Mouse (Mus musculus) CH12.LX (cell line): ENCODE results near the gene Mslnl. TPM values are rescaled to one million over a fixed set of nuclear protein-coding genes. Genes with fewer than 3 reads are reported as not detected.
A peak's percentile ranks its signal among the peaks of the same experiment; 100 is the strongest.

ENCODE experiments used
- DNase-seq: peaks from one replicate; pipeline ENCODE4 v3.0.0-alpha.2; 2013; ENCODE audit errors: extremely low read depth
- H3K27ac ChIP-seq: 2 replicates; pipeline ENCODE4 v1.5.1; 2012; ENCODE audit warnings: low read depth, mild to moderate bottlenecking, control low read depth, moderate library complexity; ENCODE audit not compliant: insufficient read depth
- H3K27me3 ChIP-seq: replicated peaks from 2 replicates; pipeline ENCODE3; 2012; ENCODE audit warnings: inconsistent platforms
- H3K36me3 ChIP-seq, 2 experiments: replicated peaks in 1 of 2; 2 replicates each; pipeline versions ENCODE3 to v1.6.1; 2012; ENCODE audit warnings: inconsistent platforms in 1 of 2, low read length in 1 of 2, mild to moderate bottlenecking in 1 of 2, mixed read lengths in 1 of 2, moderate library complexity in 1 of 2; ENCODE audit not compliant: control insufficient read depth in 1 of 2, insufficient read depth in 1 of 2
- H3K4me1 ChIP-seq, 2 experiments: 2 replicates each; pipeline ENCODE4 v1.6.1; 2012; ENCODE audit warnings: inconsistent platforms in 1 of 2, moderate library complexity in 1 of 2; ENCODE audit not compliant: insufficient read depth in 2 of 2, control insufficient read depth in 1 of 2
- H3K4me2 ChIP-seq: 2 replicates; pipeline ENCODE4 v1.6.1; 2012; ENCODE audit warnings: low read depth, mild to moderate bottlenecking, control low read depth; ENCODE audit not compliant: poor library complexity, insufficient read depth, severe bottlenecking
- H3K4me3 ChIP-seq, 3 experiments: fragments of 150-350 bp in 1 of 3; sonication (generic) in 1 of 3; replicated peaks in 1 of 3; 2 replicates each; pipeline versions ENCODE3 to v1.5.1; 2011 to 2012; ENCODE audit warnings: low read depth in 2 of 3, low read length in 2 of 3, mild to moderate bottlenecking in 2 of 3, moderate library complexity in 2 of 3, control low read depth in 1 of 3, improper control_type of control experiment in 1 of 3, inconsistent platforms in 1 of 3, mixed read lengths in 1 of 3; ENCODE audit not compliant: poor library complexity in 1 of 3
- H3K79me2 ChIP-seq: replicated peaks from 2 replicates; pipeline ENCODE4 v1.6.1; 2012; ENCODE audit warnings: mild to moderate bottlenecking, moderate library complexity; ENCODE audit not compliant: control insufficient read depth, poor library complexity, insufficient read depth, severe bottlenecking; ENCODE audit errors: extremely low read depth
- H3K9ac ChIP-seq: 2 replicates; pipeline ENCODE4 v1.6.1; 2012; ENCODE audit warnings: low read depth, mild to moderate bottlenecking, control low read depth, moderate library complexity; ENCODE audit not compliant: insufficient read depth
- H3K9me3 ChIP-seq: replicated peaks from 2 replicates; pipeline ENCODE3; 2012; ENCODE audit warnings: low read length, inconsistent platforms, mixed read lengths
- BHLHE40 ChIP-seq: IDR thresholded peaks from 2 replicates; pipeline ENCODE4 v1.6.1; 2011; ENCODE audit warnings: mild to moderate bottlenecking, low read depth, low read length, improper control_type of control experiment
- ELF1 ChIP-seq: IDR thresholded peaks from 2 replicates; pipeline ENCODE4 v1.6.1; 2014; ENCODE audit warnings: low read depth, mild to moderate bottlenecking, inconsistent platforms, low read length, improper control_type of control experiment
- EP300 ChIP-seq: IDR thresholded peaks from 2 replicates; pipeline ENCODE4 v1.6.1; 2011; ENCODE audit warnings: low read length, improper control_type of control experiment
- HCFC1 ChIP-seq: IDR thresholded peaks from 2 replicates; pipeline ENCODE4 v1.6.1; 2012; ENCODE audit warnings: low read depth, mild to moderate bottlenecking, inconsistent platforms, low read length, improper control_type of control experiment
- KAT2A ChIP-seq: IDR thresholded peaks from 2 replicates; pipeline ENCODE4 v1.6.1; 2012; ENCODE audit warnings: low read length, improper control_type of control experiment, inconsistent platforms; ENCODE audit not compliant: insufficient replicate concordance
- MAX ChIP-seq: IDR thresholded peaks from 2 replicates; pipeline ENCODE4 v1.6.1; 2011; ENCODE audit warnings: low read length, improper control_type of control experiment
- MAZ ChIP-seq: IDR thresholded peaks from 2 replicates; pipeline ENCODE4 v1.6.1; 2012; ENCODE audit warnings: low read depth, mild to moderate bottlenecking, inconsistent platforms, low read length, improper control_type of control experiment, moderate library complexity
- MEF2A ChIP-seq: IDR thresholded peaks from 2 replicates; pipeline ENCODE4 v1.6.1; 2014; ENCODE audit warnings: low read depth, mild to moderate bottlenecking, inconsistent platforms, low read length, improper control_type of control experiment, borderline replicate concordance
- MXI1 ChIP-seq: IDR thresholded peaks from 2 replicates; pipeline ENCODE4 v1.6.1; 2011; ENCODE audit warnings: mild to moderate bottlenecking, low read depth, low read length, improper control_type of control experiment
- POLR2AphosphoS2 ChIP-seq: IDR thresholded peaks from 2 replicates; pipeline ENCODE4 v1.6.1; 2011; ENCODE audit warnings: low read depth, low read length, improper control_type of control experiment
- RAD21 ChIP-seq: IDR thresholded peaks from 2 replicates; pipeline ENCODE4 v1.6.1; 2011; ENCODE audit warnings: low read depth, mild to moderate bottlenecking, low read length, improper control_type of control experiment, moderate library complexity
- RCOR1 ChIP-seq: conservative IDR thresholded peaks from 2 replicates; pipeline ENCODE4 v1.6.1; 2012; ENCODE audit warnings: low read depth, mild to moderate bottlenecking, inconsistent platforms, low read length, improper control_type of control experiment
- SIN3A ChIP-seq: IDR thresholded peaks from 2 replicates; pipeline ENCODE4 v1.6.1; 2012; ENCODE audit warnings: low read length, improper control_type of control experiment, inconsistent platforms
- SMC3 ChIP-seq: IDR thresholded peaks from 2 replicates; pipeline ENCODE4 v1.6.1; 2011; ENCODE audit warnings: low read depth, low read length, improper control_type of control experiment
- UBTF ChIP-seq: IDR thresholded peaks from 2 replicates; pipeline ENCODE4 v1.6.1; 2012; ENCODE audit warnings: low read depth, mild to moderate bottlenecking, inconsistent platforms, low read length, improper control_type of control experiment, moderate library complexity
- ZC3H11A ChIP-seq: IDR thresholded peaks from 2 replicates; pipeline ENCODE4 v1.6.1; 2012; ENCODE audit warnings: low read depth, mild to moderate bottlenecking, inconsistent platforms, low read length, improper control_type of control experiment
- ZKSCAN1 ChIP-seq: IDR thresholded peaks from 2 replicates; pipeline ENCODE4 v1.6.1; 2012; ENCODE audit warnings: low read depth, inconsistent platforms, low read length, improper control_type of control experiment, borderline replicate concordance
- dilution Hi-C: fragments of 300-500 bp; cut with MboI; formaldehyde crosslinking; loops from 2 replicates; pipeline ENCODE4 v1.14.3; 2020; ENCODE audit warnings: low sequenced_read_pairs; ENCODE audit not compliant: extremely low pct_unique_long_range_greater_than_20kb, extremely low pct_ligation_motif_present
- in situ Hi-C: fragments of 300-500 bp; cut with MboI; formaldehyde crosslinking; loops from 3 replicates; pipeline ENCODE4 v1.14.3; 2019; ENCODE audit warnings: low sequenced_read_pairs, low pct_ligation_motif_present, low pct_unique_long_range_greater_than_20kb, mixed read lengths
- polyA plus RNA-seq: library from polyadenylated mRNA; unstranded; fragments of >175 nt; gene quantifications from 2 replicates; pipeline ENCODE4 v1.2.1, GENCODE M21; 2012; ENCODE audit warnings: low read depth; ENCODE audit not compliant: insufficient read length
- total RNA-seq, 2 experiments: library from RNA; depleted of rRNA; stranded (reverse); fragments of 300-350 nt in 1 of 2; fragments of >200 nt in 1 of 2; gene quantifications; 2 replicates each; pipeline ENCODE4 v1.2.3; 2012 to 2014

Gene Mslnl
- total and polyA plus RNA-seq, 3 experiments: not detected

- peaks cover 2% of the 10 kb centered on the region for H3K9me3 ChIP-seq
- H3K27ac ChIP-seq: no peak within 1 kb of the TSS
- peaks cover 0 to 11% of the 10 kb centered on the region in 2 experiments for H3K36me3 ChIP-seq
- in situ Hi-C loops: loop anchor here (10.0 kb wide), 1 partner anchor 61 kb away; the partner anchor contains the start of gene Mslnl
- peak within 1 kb of the TSS; percentile 64 to 78 (median 67) for H3K4me3 ChIP-seq
- TF ChIP-seq KAT2A (no peak), ZC3H11A (no peak), SMC3 (no peak), RCOR1 (no peak), SIN3A (no peak), MAZ (no peak), RAD21 (no peak), MXI1 (no peak), ELF1 (no peak), MAX (no peak), BHLHE40 (no peak)
- dilution Hi-C loops: no loop called here
- H3K9ac ChIP-seq: peak within 1 kb of the TSS; percentile 81
- DNase-seq: no peak
- peak within 1 kb of the TSS; percentile 75 for H3K4me2 ChIP-seq
- peaks cover 14 to 32% of the 10 kb centered on the region in 2 experiments for H3K4me1 ChIP-seq
- 0 out of 2 replicates have a peak, but pooled peaks cover 3% of the 10 kb centered on the region for H3K79me2 ChIP-seq
- peaks cover 20% of the 10 kb centered on the region for H3K27me3 ChIP-seq
These were observed 59.8 kb downstream of the Mslnl start, which contains the start of gene AC134908.4 for GRCm38 (mm10) chr17:25795609-25796092. AC134908.4 (minus strand) TSS chr17:25795659.

GRCm38 (mm10) chr17:25796211-25796771 is 60.4 kb downstream of the Mslnl start:
- H3K4me3 ChIP-seq: peak overlapping the region; percentile 64 to 78 (median 67)
- dilution Hi-C loops: no loop called here
- peaks cover 22% of the 10 kb centered on the region for H3K27me3 ChIP-seq
- peaks cover 0 to 8% of the 10 kb centered on the region in 2 experiments for H3K36me3 ChIP-seq
- in situ Hi-C loops: loop anchor here (10.0 kb wide), 1 partner anchor 61 kb away; the partner anchor contains the start of gene Mslnl
- no peak overlapping the region for H3K27ac ChIP-seq
- peaks cover 2% of the 10 kb centered on the region for H3K9me3 ChIP-seq
- peak overlapping the region; percentile 75 for H3K4me2 ChIP-seq
- peak overlapping the region; percentile 81 for H3K9ac ChIP-seq
- H3K4me1 ChIP-seq: peaks cover 14 to 25% of the 10 kb centered on the region in 2 experiments
- TF ChIP-seq HCFC1 (no peak), MEF2A (no peak), ZKSCAN1 (no peak), EP300 (no peak), UBTF (no peak; the same call in 1 of the 2 replicates), POLR2AphosphoS2 (no peak)
- no peaks in the 10 kb centered on the region for H3K79me2 ChIP-seq
- no peak for DNase-seq
